Mouse (Mus musculus): ENCODE results near the gene Pnpla2.
"Not testable (repeated sequence)": the region's sequence is repeated elsewhere in the genome, so short reads cannot be mapped to it uniquely, and the experiment has no call there.

Gene Pnpla2

DNA sequence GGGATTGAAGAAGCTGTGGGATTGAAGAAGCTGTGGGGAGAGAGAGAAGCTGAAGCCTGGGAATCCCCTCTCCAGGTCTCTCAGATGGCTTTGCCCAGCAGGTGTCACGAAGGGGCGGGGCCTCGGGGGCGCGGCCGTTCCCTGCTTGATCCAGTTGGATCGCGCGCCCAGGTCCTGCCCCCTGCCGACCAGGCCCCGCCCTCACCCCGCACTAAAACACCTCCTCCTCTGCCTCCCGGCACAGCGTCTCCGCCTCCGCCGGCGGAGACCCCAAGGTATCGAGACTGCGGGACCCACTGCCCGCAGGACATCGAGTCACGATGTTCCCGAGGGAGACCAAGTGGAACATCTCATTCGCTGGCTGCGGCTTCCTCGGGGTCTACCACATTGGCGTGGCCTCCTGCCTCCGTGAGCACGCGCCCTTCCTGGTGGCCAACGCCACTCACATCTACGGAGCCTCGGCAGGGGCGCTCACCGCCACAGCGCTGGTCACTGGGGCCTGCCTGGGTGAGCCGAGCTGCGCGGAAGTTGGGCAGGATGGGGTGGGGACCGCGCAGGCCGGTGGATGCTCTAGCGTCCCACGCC lies at the start of gene Pnpla2:
Gene Pnpla2 (plus strand): TSS at position 232 of the 585 bp plus-strand sequence.
- in situ Hi-C loops (cut with MseI, MboI): no loop called here

DNA sequence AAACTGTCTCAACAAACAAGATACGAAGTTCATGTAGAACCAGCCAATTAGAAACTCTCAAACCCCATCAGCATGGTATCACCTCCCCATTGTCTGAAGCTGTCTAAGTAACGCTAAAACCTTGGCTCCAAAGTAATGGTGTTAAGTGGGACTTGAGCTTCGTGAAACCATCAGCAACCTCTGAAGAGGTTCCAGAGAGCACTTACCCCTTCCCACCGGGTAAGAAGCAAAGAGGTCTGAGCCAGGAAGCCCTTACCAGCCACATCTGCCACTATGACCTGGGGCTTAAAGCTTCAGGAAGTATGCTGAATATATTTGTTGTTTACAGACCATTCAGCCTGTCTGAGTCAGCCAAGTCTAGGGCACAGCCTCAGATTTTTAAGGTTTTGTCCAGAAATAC lies 49.5 kb upstream of the Pnpla2 start:
- in situ Hi-C loops (cut with MseI, MboI): no loop called here

- in situ Hi-C loops (cut with MseI, MboI): not testable (repeated sequence)
These were observed 47.3 kb upstream of the Pnpla2 start for GRCm38 (mm10) chr7:141407670-141408069.

DNA sequence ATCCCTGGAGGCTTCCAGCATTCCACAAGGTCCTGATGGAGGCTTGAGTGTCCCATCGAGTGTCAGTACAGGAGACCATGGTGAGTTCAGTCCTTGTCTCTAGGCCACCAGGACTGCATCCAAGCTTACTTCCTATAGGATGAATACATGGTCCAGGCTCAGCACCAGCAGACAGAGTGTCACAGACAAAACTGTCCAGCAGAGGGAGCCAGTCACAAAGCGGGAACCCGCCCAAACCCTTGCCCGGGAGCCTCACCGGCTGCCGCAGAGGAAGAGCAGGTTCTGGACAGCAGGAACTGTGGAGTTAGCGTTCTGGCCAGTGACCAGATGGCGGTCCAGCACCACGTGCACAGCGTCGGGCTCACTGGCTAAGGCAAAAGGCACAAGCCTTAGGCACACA lies 46.2 kb upstream of the Pnpla2 start:
- in situ Hi-C loops (cut with MseI, MboI): no loop called here

- in situ Hi-C loops (cut with MseI, MboI): no loop called here
These were observed 44.4 kb upstream of the Pnpla2 start for GRCm38 (mm10) chr7:141410631-141411030.

DNA sequence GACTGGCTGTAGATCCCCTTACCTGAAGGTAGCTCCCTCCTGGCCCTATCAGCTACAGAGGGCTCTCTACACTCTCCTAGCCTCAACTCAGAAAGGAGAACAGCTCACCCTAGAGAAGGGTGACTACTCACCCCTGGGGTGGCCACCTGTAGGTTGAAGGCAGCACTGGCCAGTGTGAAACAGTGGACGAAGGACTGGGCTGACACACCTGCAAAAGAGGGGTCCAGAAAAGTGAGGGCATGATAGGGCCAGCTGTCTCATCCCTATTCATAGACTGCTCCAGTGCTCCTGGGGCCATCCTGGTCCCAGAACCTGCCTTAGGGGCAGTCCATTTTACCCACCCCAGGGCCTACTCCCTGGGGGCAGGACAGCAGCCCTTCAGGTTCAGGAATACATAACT lies 43.3 kb upstream of the Pnpla2 start:
- in situ Hi-C loops (cut with MseI, MboI): no loop called here

- in situ Hi-C loops (cut with MseI, MboI): no loop called here
These were observed 41.7 kb upstream of the Pnpla2 start for GRCm38 (mm10) chr7:141413331-141413730.

GRCm38 (mm10) chr7:141413809-141414584 lies 41.0 kb upstream of the Pnpla2 start, which contains the start of gene Gatd1:
TSS of gene Gatd1 (minus strand) at chr7:141414136.
- in situ Hi-C loops (cut with MseI, MboI): no loop called here

DNA sequence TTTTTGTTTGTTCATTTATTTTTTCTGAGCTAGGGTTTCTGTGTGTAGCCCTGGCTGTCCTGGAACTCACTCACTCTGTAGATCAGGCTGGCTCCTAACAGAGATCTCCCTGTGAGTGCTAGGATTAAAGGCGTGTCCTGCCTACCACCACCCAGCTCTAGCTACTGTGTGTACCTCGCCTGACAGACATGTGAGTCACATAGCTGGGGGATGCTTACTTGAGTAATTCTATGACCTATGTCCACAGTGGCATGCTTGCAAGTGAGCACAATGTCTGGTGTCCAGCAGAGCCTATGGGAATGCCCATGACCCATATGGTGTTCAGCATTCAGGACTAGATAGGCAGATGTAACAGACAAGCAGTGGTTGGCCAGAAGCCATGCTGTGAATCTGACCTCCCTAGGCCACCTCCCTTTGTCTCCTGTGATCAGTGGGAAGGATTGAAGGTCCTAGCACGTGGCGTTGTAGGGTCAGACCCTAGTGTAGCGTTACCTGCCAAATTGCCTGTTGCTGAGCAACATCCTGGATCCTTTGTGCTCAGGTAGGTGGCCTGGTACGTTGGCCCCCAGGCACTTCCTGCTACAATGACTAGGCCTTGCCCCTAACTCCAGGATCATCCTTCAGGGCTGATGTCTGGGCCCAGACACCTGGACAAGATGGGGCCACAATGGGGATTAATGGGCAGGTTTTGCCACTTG lies 38.7 kb upstream of the Pnpla2 start:
- in situ Hi-C loops (cut with MseI, MboI): no loop called here

DNA sequence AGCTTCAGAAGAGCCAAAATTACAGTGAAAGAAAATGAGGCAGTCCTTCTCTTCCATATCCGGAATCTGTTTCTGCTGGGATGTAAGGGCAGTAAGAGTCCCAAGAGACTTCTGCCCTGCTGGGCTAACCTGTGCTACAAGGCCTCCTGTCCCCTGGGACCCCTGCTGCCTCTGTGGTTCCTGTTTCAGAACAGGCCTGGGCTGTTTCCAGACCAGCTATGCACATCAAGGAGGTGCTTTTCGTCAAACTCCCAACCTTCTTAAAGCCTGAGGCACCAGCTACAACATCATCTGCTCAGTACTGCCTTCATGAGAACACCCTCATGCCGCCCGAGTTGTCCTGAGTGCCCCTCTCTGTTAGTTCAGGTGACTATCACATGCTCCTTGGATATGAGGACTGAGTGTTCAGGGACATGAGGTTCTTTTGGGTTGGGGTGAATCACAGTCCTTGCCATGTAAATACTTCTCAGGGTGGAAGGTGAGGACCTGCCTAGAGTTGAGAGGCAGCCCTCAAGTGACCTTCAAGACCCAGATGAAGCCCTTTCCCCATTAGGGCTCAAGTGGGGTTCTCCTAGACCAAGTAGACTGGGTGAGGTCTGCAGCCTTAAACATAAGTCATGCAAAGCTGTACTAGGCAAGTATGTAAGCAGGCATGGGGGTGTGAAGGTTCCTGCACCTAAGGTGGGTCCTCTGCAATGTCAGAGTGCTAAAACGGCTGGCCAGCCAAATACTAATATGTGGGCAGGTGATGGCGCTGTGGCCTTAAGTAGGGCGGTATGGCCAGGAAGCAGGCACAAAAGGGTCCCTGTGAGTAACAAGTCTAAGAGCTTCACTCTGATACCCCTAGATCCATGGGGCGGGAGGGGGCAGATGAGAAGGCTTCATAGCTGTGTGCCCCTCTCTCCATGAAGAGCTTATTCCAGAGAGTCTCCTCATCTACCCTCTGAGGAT lies 37.0 kb upstream of the Pnpla2 start:
- in situ Hi-C loops (cut with MseI, MboI): no loop called here

DNA sequence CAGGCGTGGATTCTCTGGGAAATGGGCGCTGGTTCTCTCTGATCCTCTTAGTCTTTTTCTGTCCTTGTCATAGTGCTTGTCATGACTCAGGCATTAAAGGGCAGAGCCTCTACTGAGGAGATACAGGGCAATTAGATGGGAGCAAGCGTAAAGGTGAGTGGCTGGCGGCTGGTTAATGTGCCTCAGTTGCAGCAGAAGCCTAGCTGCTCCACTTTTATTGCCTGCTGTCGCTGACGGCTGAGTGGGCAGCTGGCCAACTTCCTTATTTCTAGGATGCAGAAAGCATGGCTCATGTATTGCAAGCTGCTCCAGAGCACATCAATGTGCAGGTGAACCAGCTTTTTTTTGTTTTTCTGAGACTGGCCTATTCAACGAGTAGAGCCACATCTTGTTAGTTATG lies 36.0 kb upstream of the Pnpla2 start:
- in situ Hi-C loops (cut with MseI, MboI): no loop called here

DNA sequence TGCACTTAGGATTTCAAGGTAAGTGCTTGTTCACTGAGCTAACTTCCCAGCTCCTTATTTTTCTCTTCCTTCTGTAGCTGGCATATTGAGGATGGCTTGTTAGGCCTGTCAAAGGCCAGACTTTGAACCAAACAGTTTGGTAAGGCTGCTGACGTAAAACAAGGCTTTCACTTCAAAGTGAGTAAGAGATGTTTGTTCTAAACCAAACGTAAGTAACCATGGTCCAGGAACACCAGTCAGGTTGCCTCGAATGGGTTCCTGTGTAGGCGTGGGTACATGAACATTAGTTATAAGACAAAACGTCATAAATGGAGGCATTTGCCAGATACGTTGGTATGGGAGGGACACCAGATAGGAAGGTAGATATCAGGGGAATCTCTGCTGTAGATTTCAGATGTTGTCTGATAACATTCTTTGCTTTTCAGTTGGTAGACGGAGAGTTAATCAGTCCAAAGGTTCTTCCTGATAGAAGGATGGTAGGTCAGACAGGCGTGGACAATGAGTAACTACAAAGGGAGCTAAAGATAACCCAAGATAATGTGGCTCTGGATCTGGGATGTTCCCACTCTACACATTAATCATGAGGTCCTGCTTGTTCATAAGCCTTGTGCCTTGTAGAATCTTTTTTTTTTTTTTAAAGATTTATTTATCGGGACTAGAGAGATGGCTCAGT lies 34.8 kb upstream of the Pnpla2 start:
- in situ Hi-C loops (cut with MseI, MboI): no loop called here

- in situ Hi-C loops (cut with MseI, MboI): no loop called here
These were observed 31.2 kb upstream of the Pnpla2 start for GRCm38 (mm10) chr7:141423811-141424210.

GRCm38 (mm10) chr7:141426948-141427730 lies 27.9 kb upstream of the Pnpla2 start:
- in situ Hi-C loops (cut with MseI, MboI): no loop called here

- in situ Hi-C loops (cut with MseI, MboI): no loop called here
These were observed 26.3 kb upstream of the Pnpla2 start for GRCm38 (mm10) chr7:141428701-141429100.

GRCm38 (mm10) chr7:141429310-141429709 lies 25.7 kb upstream of the Pnpla2 start, which contains the start of gene Cend1:
TSS of gene Cend1 (minus strand) at chr7:141429491.
- in situ Hi-C loops (cut with MseI, MboI): no loop called here

GRCm38 (mm10) chr7:141429840-141430584 lies 25.0 kb upstream of the Pnpla2 start:
- in situ Hi-C loops (cut with MseI, MboI): no loop called here

- in situ Hi-C loops (cut with MseI, MboI): no loop called here
These were observed 24.3 kb upstream of the Pnpla2 start for GRCm38 (mm10) chr7:141430585-141431240.
